Mouse (Mus musculus) kidney, postnatal 0 days (tissue): Measurements from ENCODE around the gene Fam118a. TPM values are rescaled to one million over a fixed set of nuclear protein-coding genes. Genes with fewer than 3 reads are reported as not detected.
"Not testable (repeated sequence)": the region's sequence is repeated elsewhere in the genome, so short reads cannot be mapped to it uniquely, and the experiment has no call there.

Experiments used
- ATAC-seq: fragments of 200-750 bp; cut with Nextera tagmentation; replicated peaks from 2 replicates; pipeline ENCODE4 v1.8.0; 2017; ENCODE audit warnings: low read depth, moderate number of reproducible peaks, moderate TSS enrichment, moderate library complexity; ENCODE audit not compliant: low FRiP score
- DNase-seq: peaks from one replicate; pipeline ENCODE4 v3.0.0-alpha.2; 2016; ENCODE audit warnings: low spot score
- H3K27ac ChIP-seq: fragments of 300-500 bp; sonication (generic); 2 replicates; pipeline ENCODE4 v1.5.1; 2014; ENCODE audit warnings: mild to moderate bottlenecking
- H3K27me3 ChIP-seq: fragments of 300-500 bp; sonication (generic); 2 replicates; pipeline ENCODE4 v1.6.1; 2014; ENCODE audit warnings: low read length, mixed read lengths; ENCODE audit not compliant: insufficient read depth
- H3K36me3 ChIP-seq: fragments of 300-500 bp; sonication (generic); 2 replicates; pipeline ENCODE4 v1.6.1; 2014; ENCODE audit warnings: low read length, mixed read lengths; ENCODE audit not compliant: insufficient read depth
- H3K4me1 ChIP-seq: fragments of 300-500 bp; sonication (generic); replicated peaks from 2 replicates; pipeline ENCODE4 v1.6.1; 2014; ENCODE audit warnings: antibody characterized with exemption, low read length, mixed read lengths; ENCODE audit not compliant: insufficient read depth
- H3K4me2 ChIP-seq: fragments of 300-500 bp; sonication (generic); 2 replicates; pipeline ENCODE4 v1.6.1; 2014; ENCODE audit warnings: mild to moderate bottlenecking, low read length, moderate library complexity, mixed read lengths
- H3K4me3 ChIP-seq: fragments of 300-500 bp; sonication (generic); replicated peaks from 2 replicates; pipeline ENCODE4 v1.5.1; 2014; ENCODE audit warnings: low read depth, low read length
- H3K9ac ChIP-seq: fragments of 300-500 bp; sonication (generic); 2 replicates; pipeline ENCODE4 v1.6.1; 2014; ENCODE audit warnings: low read depth, low read length
- H3K9me3 ChIP-seq: fragments of 300-500 bp; sonication (generic); replicated peaks from 2 replicates; pipeline ENCODE4 v1.6.1; 2016; ENCODE audit warnings: low read length, inconsistent platforms, mixed read lengths
- CTCF ChIP-seq: IDR thresholded peaks from 2 replicates; pipeline ENCODE4 v1.5.1; 2016; ENCODE audit warnings: antibody characterized with exemption, low read depth, mild to moderate bottlenecking, moderate library complexity
- WGBS: fragments of 180-500 bp; shearing (Covaris S2); extraction: QIAGEN DNeasy Blood & Tissue Kit; methylation state at CpG from one replicate; pipeline ENCODE4 v1.1.7; 2014; 5-methylcytosine and 5-hydroxymethylcytosine counted together
- polyA plus RNA-seq: library from polyadenylated mRNA; unstranded; fragments of >200 nt; fragmentation: Nextera tagmentation; extraction: Ambion mirVana; gene quantifications from 2 replicates; pipeline ENCODE4 v1.2.1, GENCODE M21; 2015

Gene Fam118a
- polyA plus RNA-seq, 1 experiment from 2014 or later: 18.4 TPM

DNA sequence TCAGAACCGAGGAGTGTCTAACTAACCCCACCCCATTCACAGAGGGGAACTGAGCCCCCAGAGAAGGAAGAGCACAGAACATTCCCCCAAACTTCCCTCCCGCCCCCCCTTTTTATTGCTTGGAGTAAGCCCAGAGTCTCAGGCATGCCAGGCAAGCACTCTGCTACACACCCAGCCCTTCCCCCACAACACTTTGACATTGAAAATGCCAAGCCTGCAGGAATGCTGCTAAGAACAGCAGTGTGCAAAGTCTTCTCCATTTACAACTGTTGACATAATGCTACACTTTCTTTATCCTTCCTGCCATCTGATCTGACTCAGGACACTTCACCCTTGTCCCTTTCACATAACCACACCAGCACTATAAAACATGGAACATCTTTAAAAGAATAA is 16.1 kb upstream of the Fam118a start:
- DNase-seq (peak; percentile 27), ATAC-seq (peak; percentile 61)
- Histone ChIP-seq H3K4me2 (peak overlapping the region; percentile 30), H3K27ac (peak overlapping the region; percentile 70), H3K9me3 (no peaks in the 10 kb centered on the region), H3K4me3 (no peak overlapping the region), H3K9ac (no peak overlapping the region), H3K36me3 (no peaks in the 10 kb centered on the region), H3K4me1 (peaks cover 7% of the 10 kb centered on the region; the same call in 1 of the 2 replicates), H3K27me3 (no peaks in the 10 kb centered on the region)
- TF ChIP-seq CTCF: no peak
- WGBS: 30% methylated on average over 2 of the region's 2 CpGs

DNA sequence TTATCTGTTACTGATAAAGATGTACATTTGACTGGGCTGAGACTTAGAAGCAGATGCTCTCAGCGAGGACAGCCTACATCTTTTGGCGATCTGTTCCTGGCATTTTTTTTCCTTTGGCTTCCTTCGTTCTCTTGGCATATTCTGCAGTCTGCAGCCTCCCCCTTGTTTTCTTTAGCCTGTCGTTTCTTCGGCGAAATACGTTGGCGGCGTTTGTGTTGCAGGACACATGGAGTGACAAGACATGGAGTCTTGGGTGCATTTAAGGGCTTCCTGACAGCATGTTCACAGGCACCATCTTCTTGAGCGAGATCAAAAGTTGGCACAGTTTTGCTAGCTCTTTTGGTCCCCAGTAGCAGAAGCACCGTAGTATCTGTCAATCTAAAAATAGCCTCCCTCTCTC is 13.0 kb upstream of the Fam118a start:
- no peak for DNase-seq
- no peaks in the 10 kb centered on the region for H3K36me3 ChIP-seq
- H3K9me3 ChIP-seq: no peaks in the 10 kb centered on the region
- no peaks in the 10 kb centered on the region for H3K27me3 ChIP-seq
- no peak overlapping the region for H3K4me2 ChIP-seq
- peaks cover 7% of the 10 kb centered on the region; the same call in 1 of the 2 replicates for H3K4me1 ChIP-seq
- no peak overlapping the region for H3K27ac ChIP-seq
- no peak for TF ChIP-seq CTCF
- ATAC-seq: no peak
- no peak overlapping the region for H3K4me3 ChIP-seq
- no peak overlapping the region for H3K9ac ChIP-seq
- WGBS: 74% methylated on average over 11 of the region's 11 CpGs

DNA sequence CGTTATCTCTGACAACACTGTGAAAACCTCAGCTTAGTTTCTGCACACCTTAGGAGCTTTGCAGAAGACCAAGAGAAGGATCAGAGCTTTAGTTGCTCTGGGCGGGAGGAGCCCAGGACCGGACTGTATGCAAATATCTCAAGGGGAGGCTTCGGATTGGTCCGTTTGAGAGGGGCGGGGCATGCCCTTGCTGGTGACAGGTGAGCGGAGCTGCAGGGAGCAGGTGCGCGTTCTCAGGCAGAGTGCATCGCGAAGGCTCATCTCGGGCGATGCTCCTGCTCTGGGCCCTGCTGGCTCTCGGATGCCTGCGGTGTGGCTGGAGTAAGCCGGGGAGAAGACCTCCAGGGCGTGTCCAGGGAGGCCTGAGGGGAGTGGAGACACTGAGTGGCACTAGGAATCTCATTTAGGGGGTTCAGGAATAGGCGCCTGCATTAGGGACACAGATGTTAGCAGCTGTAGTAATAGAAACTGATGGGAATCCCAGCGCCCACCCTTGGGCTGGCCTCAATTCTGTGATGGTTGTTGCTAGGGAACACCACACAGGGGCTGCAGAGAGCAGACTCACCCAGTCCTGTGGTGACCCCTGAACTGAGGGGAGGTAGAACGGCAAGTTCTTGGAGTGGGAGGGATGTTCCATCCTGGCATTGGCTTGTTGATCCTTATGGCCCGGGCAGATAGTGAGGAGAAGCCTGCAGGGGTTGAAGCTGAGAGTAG is 11.6 kb upstream of the Fam118a start, which contains the start of gene Upk3a:
TSS of gene Upk3a (plus strand) at position 191 of the 714 bp plus-strand sequence.
- TF ChIP-seq CTCF: no peak
- Histone ChIP-seq H3K27ac (no peak within 1 kb of the TSS), H3K36me3 (no peaks in the 10 kb centered on the region), H3K9ac (no peak within 1 kb of the TSS), H3K27me3 (no peaks in the 10 kb centered on the region), H3K4me2 (no peak within 1 kb of the TSS), H3K4me1 (peaks cover 7% of the 10 kb centered on the region; the same call in 1 of the 2 replicates), H3K4me3 (no peak within 1 kb of the TSS), H3K9me3 (no peaks in the 10 kb centered on the region)
- peak; percentile 57; the same call in 1 of the 2 replicates for ATAC-seq
- 7% methylated on average over 21 of the region's 21 CpGs for WGBS
- peak; percentile 32 for DNase-seq

DNA sequence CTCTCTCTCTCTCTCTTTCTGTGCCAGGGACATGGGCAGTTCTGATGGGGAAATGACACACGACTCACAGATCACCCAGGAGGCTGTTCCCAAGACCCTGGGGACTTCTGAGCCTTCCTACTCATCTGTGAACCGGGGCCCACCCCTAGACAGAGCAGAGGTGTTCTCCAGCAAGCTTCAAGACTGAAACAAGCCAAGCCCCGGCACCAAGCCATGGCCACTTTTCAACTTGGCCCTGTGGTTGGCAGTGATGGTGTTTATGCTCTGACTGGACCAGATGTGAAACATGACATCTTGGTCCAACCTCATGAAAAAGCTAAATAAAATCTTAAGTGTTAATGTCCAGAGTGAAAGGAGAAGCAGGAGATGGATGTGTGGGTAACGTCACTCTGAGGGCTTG is 6.5 kb upstream of the Fam118a start:
- no peak overlapping the region for H3K9ac ChIP-seq
- H3K36me3 ChIP-seq: no peaks in the 10 kb centered on the region
- no peaks in the 10 kb centered on the region for H3K9me3 ChIP-seq
- WGBS: 63% methylated on average over 4 of the region's 4 CpGs
- TF ChIP-seq CTCF: no peak
- DNase-seq (no peak), ATAC-seq (no peak)
- H3K4me2 ChIP-seq: no peak overlapping the region
- H3K27me3 ChIP-seq: no peaks in the 10 kb centered on the region
- no peak overlapping the region for H3K4me3 ChIP-seq
- H3K4me1 ChIP-seq: no peaks in the 10 kb centered on the region
- H3K27ac ChIP-seq: no peak overlapping the region

DNA sequence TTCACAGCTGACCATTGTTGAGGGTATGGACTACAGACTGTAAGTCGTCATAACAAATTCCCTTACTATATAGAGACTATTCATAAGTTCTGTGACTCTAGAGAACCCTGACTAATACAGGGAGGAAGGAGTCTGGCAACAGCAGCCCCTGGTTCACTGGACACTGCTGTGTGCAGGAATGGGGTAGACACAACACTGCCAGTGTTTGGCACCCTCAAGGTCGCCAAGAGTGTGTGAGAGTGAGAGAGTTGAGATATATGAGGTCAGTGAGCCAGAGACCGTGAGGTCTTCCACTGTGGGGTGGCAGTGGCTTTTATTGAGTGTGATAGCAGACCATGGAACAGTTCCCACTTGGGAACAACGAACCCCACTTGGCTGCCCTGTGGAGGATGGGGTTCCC is 2.6 kb upstream of the Fam118a start:
- H3K9me3 ChIP-seq: no peaks in the 10 kb centered on the region
- no peak overlapping the region for H3K4me2 ChIP-seq
- no peak overlapping the region for H3K4me3 ChIP-seq
- no peak for ATAC-seq
- no peaks in the 10 kb centered on the region for H3K36me3 ChIP-seq
- 81% methylated on average over 4 of the region's 4 CpGs for WGBS
- H3K9ac ChIP-seq: no peak overlapping the region
- H3K27me3 ChIP-seq: no peaks in the 10 kb centered on the region
- H3K27ac ChIP-seq: no peak overlapping the region
- DNase-seq: no peak
- no peaks in the 10 kb centered on the region for H3K4me1 ChIP-seq
- TF ChIP-seq CTCF: no peak

DNA sequence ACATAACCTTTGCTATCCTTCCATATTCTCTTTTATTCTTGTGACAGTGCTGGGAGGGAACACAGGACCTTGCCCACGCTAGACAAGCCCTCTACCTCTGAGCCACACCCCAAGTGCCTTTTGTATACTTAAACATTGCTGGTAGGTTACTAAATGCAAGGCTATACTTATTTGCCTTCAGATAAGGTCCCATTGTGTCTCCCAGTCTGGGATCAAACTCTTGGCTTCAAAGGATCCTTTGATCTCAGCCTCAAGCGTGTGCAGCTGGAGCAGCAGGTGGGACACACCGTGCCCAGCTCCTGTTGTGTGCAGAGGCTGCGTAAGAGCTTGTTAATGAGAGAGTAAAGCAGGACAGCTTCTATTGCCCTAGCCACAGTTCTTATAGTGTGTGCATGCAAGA is 1.0 kb upstream of the Fam118a start:
- Histone ChIP-seq H3K9me3 (no peaks in the 10 kb centered on the region), H3K4me3 (no peak overlapping the region), H3K27ac (no peak overlapping the region), H3K4me2 (no peak overlapping the region), H3K4me1 (no peaks in the 10 kb centered on the region), H3K36me3 (no peaks in the 10 kb centered on the region), H3K27me3 (no peaks in the 10 kb centered on the region), H3K9ac (no peak overlapping the region)
- DNase-seq: no peak
- no peak for TF ChIP-seq CTCF
- 51% methylated on average over 4 of the region's 4 CpGs for WGBS
- ATAC-seq: no peak

DNA sequence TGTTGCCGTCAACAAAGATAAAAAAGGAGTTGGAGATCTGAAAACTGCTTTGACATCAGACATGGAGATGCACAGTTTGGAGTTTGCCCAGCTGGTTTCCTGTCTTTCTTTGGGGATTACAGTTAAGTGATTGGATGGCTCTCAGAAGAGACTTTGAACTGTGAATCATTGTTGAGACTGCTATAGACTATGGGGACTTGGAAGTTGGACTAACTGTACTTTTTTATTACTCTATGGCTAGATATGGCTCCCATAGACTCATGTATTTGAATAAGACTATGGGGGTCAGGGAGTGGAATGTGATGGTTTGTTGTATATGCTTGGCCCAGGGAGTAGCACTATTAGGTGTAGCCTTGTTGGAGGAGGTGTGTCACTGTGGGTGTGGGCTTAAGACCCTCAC is 1.9 kb downstream of the Fam118a start:
- H3K27ac ChIP-seq, H3K27me3 ChIP-seq: not testable (repeated sequence)
- 71% methylated on average over 1 of the region's 1 CpGs for WGBS

More for the DNA sequence above, 1.9 kb downstream of the Fam118a start:
- not testable (repeated sequence) for DNase-seq, H3K4me1 ChIP-seq, H3K9me3 ChIP-seq, H3K4me2 ChIP-seq, H3K9ac ChIP-seq, H3K4me3 ChIP-seq, H3K36me3 ChIP-seq, ATAC-seq
